Mouse (Mus musculus) c-Kit-positive CD71-positive TER-119-positive erythroid progenitor cells, embryonic 14.5 days (primary cell): ENCODE data around the gene Tnrc6b.

Source experiments
- DNase-seq: peaks from one replicate; pipeline ENCODE4 v3.0.0-alpha.2; 2013; ENCODE audit warnings: low spot score

The Tnrc6b gene

DNA sequence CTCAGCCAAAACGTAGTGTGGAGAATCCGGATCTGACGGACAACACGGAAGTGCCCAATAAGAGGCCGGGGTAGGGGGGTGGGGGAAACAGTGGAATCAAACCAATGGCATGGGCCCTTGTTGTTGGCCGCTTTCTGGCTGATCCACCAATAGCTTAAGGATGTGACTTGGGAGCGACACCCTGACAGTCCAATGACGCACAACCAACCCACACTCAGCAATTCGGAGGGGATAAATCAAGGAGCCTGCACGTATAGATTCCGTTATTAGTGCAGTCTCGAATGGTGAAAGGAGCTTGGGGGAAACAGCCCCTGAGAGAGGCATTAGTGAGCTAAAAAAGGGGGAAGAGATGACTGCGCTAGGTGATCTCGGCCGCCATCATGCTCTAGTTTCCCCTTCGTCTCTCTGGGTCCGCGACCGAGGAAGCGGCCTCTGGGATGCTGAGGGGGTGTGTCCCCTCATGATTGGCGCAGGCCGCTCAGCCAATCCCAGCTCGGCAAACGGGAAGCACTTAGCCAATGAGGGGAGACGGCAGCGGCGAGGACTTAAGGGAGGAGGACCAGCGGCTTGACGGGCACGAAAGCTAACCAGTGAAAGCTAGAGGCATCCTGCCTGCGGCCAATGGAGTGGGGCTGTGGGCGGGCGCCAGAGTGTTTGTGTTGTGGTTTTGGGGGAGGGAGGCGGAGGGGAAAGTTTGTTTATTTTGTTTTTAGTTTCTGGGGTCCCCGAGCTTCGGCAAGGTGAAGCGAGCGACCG is at the start of gene Tnrc6b:
Gene Tnrc6b, plus strand, starts transcription at position 706 of the 756 bp plus-strand sequence.
- DNase-seq = peak; percentile 99

DNA sequence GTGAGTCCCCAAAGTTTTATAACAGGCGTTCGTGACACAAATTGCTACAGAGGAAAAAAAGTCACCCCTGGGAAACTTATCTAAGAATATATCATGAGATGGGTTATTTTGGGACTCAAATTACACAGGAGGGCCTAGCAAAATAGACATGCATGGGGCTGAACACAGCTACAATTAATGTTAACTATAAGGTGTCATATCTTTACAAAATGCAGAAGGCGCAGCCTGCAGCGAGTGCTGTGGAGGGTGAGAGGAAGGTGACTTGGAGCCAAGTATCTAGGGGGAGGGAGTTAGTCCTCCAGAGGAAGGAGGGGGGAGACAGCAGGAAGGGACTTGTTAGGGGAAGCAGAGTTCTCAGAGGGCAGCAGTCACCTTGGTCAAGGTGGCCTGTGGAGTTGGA is 46.7 kb upstream of the Tnrc6b start:
- DNase-seq = no peak

DNA sequence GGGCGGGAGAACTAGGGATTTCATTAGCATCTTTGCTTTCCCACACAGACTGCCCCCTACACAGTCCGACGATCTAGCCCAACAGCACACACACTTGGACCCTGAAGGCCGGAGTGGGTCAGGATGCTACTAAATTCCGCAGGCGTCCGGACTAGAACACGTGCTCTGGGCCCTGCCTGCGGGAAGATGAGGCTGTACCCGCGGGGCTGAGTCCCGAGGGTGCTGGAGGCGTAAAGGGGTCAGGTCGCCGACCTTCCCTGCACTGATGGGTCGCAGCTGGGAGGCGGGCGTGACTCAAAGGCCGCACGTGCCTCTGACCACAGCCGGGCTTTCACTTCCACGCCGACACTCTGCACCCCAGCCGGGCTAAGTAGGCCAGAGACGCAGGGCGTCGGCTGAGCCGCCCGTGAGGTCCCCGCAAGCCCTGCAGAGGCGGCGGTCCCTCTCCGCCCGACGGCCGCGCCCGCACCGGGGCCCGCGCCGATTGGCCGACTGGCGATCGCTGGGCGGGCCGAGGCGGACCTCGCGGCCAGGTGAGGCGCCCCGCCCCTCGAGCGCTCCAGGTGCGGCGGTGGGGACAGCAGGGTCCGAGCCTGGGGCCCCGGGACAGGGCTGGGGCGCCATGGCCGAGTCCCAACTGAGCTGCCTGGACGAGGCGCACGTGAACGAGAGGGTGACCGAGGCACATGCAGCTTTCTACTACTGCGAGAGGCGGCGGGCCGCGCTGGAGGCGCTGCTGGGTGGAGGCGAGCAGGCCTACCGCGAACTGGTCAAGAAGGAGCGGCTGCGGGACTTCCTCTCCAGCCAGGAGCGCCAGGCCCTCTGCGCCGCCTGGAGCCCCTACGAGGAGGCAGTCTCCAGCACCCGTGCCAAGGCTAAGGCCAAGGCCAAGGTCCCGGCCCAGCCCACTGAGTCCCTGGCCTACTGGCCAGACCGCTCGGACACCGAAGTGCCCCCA is 39.5 kb upstream of the Tnrc6b start, which contains the start of gene Fam83f:
Gene Fam83f, plus strand, starts transcription at position 553 of the 958 bp plus-strand sequence.
- no peak for DNase-seq

DNA sequence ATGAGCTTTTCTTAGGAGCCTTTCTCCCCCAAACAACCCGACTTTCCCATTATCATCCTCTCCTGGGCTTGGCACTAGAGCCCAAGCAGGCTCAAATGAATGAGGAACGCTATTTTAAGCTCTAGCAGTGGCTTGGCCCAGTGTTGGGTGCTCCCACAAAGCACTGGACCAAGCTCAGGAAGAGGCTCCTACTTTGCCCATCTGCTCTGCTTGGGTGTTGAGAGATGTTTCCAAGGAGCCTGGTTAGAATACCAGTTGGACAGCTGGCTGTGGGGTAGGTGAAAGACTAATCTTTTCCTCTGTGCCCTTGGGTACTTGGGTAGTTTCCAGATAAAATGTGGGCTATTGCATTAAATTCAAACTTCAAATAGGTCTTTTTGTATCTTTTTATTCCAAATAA is 38.3 kb upstream of the Tnrc6b start:
- DNase-seq = no peak

DNA sequence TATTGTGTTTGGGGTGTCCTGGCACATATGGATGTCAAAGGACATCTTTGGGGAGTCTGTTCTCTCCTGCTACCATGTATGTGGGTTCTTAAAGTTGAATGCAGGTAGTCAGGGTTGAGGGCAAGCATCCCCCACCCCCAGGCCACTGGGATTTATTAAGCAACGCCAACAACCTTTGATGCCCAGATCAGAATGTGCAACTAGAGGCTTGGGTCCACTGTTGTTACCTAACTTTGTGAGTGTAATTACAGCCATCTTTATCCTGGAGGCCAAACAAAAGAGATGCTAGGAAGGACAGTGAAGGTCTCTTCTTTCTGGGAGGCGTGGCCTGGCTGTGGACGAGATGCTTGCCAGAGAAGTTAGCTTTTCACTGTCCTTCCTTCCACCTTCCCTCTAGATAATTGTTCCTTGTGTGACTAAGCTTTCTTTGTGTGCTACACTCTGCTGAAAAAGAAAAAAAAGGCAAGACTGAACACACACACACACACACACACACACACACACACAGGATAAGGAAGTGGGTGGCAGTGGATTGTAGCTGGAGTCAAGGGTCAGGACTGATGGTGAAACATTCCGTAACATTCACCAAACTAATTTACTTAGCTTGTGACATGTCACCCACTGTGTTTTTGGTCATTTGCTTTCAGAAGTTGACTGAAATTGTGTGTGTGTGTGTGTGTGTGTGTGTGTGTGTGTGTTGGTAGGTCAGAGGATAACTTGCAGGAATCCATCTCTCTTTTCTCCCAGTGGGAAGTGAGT is 37.6 kb upstream of the Tnrc6b start:
- DNase-seq = no peak

DNA sequence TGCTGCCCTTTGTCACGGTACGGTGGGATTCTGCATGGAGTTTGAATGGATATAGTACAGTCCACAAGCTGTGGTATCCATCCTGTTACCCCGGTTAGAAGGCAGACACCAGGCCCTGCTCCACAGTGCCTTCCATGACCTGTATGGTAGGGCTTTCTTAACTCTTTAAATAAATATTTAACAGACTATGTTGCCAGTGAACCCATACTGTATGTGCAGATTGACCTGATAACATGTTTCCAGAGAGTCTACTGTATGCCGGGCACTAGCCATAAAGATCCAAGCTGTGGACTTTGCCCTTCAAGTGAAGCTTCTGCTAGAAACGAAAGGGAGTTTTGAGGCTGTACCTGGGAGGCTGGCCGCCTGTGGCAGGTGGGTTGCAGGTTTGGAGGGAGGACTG is 36.4 kb upstream of the Tnrc6b start:
- DNase-seq = no peak

DNA sequence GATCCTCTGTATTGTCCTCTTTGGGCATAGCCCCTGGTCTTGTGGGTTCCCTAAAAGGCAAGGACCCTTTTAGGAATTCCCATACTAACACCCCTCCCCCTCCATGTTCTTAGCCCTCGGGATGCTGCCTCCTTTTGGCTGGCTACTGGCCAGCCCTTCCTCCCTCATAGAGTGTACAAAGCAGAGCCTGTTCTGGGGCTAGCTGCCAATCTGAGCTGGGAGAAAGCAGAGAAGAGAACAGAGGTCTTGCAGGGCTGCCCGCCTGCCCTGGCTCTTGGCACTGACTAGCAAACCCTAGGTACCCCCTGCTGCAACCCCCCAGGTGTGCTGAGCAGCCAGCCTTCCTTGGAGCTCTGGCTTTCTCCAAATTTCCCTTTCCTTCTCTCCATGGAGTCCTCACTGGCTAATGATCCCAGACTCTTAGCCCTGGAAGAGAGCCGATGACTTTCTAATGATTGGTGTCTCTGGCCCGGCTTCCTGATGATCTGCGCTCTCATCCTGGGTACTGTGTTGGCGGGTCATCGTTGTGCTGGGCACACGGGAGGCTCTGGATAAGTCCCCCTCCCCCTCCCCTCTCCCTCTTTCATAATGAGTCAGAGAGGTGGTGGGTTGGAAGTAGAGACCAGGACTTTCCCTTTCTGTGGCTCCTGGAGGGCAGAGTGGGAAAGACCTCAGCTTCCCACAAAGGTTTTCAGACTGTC is 31.4 kb upstream of the Tnrc6b start:
- no peak for DNase-seq

DNA sequence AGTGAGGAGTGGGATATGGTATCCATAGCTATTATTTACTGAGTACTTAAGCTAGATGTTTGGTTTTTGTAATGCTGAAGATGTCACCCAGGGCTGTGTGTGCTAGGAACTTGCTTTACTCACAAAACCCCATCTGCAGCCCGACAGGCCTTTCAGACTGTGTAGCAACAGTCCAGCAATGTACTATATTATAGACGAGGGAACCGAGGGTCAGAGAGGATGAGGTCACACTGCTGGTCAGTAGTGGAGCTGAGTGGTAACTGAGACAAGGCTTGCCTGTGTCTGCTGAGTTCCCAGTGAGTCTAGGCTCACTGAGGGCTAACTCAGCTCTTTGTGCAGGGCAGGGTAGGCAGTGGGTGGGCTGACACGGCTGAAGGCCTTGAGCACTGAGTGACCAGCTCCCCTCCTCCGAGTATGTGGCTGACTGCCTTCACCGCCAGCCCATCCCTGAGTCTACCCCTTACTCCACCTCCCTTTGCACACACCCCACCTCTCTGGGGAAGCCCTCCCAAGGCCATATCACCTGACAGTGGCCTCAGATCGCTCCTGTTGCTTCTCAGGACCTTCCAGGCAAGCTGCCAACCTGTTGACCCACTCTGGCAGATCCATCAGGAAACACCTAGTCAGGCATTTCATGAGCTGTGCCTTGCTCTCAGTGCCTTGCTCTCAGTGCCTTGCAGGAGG is 30.6 kb upstream of the Tnrc6b start:
- no peak for DNase-seq

DNA sequence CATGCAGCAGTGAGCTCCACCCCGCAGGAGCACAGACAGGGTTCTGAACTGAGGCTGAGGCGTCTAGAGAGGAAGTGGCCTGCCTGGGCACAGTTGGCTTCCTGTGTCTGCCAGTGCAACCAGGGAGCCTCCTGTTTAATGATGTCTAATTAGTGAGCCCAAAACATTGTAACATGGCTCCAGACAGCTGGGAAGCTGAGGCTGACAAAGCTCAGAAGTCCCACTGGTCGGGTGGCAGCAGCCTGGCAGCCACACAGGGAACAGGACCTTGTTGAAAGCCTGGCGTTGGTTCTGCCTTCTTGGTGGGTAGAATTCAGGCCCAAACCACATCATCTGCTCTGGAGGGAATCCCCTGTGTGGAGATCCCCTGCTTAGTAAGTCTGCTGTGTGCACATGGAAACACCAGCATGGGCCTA is 29.6 kb upstream of the Tnrc6b start:
- no peak for DNase-seq

DNA sequence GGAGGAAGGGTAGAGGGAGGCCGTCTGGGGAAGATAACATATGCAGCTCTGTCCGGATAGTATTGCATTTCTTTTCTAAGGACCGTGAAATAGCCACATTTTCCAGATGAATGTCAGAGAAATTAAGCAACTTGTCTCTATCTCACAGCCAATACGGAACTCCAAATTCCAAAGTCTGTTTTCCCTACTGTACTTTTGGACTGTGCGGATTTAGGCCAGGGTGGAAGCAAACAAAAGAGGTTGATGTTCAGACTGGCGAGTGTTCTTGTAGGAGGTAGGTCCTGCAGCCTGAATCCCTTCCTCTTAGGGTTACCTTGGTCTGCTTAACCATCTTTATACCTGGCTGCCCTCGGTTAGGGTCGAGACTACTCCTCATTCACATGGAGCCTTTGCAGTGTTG is 28.8 kb upstream of the Tnrc6b start:
- no peak for DNase-seq

DNA sequence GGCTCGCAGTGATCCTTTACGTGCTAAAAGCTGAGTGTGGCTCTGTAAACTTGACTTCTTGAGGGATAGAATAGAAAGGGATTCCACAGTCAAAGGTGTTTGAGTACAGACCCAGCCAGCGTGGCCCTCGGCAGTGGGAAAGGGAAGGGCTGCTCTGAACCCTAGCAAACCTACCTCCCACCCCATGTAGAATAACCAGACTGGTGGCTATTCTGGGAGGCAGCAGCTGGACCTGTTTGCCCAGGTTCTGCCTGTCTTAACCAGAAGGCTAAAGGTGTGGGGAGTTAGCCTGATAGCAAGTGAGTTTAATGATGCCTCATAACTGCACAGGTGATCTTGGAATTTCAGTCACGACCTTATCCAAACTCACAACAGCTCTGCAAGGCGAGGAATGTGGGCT is 28.0 kb upstream of the Tnrc6b start:
- DNase-seq = no peak

DNA sequence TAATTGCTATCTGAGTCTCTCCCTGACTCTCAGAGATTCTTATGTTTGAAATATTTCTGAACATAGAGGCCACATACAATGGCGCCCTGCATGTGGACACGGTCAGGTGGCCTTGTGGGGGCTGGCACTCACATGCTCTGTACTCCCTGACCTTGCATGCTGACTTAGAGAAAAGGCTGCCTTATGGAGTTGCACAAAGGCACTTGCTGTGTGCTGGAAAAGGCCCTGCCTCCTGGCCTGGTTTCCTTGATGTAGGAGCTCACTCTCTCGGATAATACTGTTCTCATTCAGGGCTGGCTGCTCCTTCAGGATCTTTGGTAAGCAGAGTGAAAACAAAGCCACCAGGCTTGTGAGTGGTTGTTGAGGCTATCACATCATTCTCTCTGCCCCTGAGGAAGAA is 27.1 kb upstream of the Tnrc6b start:
- no peak for DNase-seq

DNA sequence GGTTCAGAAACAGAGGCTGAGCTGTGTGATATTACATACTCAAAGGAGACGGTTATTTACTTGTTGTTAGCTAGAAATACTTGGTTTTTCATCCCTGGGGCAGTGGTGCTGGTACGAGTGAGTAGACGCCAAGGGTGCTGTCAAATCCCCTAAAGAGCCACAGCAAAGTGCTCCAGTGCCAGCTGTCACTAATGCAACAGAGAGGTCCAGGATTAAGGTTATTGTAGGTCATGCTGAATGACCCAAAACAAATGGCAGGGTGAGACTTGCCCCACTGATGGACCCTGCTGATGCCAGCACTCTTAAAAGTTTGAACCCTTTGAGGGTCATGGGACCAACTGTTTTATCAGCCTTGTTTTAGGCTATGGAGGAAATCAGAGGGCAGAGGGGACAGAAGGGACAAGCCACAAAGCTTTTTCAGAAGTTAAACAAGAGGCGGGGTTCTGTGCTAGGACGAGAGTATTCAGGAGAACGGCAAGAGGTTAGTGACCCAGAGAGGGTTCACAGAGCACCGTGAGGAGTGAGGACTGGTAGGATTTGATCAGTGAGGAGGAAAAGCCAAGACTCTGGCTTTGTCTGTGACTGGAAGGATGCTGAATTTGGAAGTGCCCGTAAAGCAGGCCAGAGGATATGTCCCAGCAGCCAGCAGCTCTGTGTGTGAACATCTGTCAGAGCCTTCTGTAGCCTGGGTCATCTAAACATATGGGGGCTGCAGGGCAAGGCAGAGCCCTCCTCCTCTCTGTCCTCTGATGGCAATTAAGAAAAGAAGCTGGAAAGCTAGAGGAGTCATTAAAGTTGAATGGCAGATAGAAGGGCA is 26.1 kb upstream of the Tnrc6b start:
- DNase-seq = no peak

DNA sequence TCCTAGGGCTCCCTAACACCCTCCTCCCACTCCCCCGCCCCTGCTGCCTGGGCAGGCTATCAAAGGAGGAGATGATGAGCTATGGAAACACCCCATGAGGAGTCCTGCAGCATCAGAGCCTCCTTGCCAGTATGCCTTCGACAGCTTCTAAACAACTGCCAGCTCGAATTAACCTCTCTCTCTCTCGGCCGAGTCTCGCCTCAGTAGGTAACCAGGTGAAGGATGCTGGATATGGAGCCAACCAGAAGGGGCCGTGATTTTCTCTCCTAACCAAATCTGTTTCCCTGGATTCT is 25.6 kb upstream of the Tnrc6b start:
- DNase-seq = no peak

DNA sequence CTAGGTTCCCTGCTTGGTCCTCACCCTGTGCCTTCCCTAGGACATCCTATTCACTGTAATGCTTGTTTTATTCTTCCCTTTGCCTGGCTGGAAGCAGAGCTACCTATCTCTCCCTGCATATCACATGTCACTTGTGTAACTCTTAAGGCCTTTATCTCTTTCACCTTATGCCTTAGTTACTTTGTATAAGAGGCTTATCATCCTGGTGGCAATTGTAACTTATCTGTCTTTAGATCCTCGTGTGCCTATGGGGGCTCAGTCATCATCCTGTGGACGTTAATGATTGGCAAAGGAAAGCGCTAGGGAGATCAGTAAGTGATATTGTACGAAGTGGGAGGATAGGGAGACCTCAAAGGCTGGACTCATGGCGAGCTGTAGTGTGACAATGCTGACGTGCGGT is 22.6 kb upstream of the Tnrc6b start:
- DNase-seq = no peak

DNA sequence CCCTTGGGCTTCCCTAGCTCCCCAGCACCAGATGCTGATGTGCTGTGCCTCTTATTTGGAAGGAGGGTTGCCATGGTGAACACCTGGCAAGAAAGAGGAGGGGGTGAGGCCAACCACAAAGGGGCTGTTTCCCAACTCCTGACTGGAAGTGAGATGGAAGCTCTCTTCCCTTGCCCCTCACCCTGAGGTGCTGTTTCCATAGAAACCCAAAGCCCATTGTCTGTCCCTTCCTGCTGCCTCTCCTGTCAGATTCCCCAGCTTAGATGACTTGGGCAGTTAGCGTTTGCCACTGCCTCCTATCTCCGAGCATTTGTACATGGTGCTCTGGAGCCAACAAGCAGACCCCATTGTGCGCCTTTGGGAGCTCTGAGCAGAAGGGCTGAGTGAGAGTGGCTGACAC is 17.6 kb upstream of the Tnrc6b start:
- DNase-seq = no peak

DNA sequence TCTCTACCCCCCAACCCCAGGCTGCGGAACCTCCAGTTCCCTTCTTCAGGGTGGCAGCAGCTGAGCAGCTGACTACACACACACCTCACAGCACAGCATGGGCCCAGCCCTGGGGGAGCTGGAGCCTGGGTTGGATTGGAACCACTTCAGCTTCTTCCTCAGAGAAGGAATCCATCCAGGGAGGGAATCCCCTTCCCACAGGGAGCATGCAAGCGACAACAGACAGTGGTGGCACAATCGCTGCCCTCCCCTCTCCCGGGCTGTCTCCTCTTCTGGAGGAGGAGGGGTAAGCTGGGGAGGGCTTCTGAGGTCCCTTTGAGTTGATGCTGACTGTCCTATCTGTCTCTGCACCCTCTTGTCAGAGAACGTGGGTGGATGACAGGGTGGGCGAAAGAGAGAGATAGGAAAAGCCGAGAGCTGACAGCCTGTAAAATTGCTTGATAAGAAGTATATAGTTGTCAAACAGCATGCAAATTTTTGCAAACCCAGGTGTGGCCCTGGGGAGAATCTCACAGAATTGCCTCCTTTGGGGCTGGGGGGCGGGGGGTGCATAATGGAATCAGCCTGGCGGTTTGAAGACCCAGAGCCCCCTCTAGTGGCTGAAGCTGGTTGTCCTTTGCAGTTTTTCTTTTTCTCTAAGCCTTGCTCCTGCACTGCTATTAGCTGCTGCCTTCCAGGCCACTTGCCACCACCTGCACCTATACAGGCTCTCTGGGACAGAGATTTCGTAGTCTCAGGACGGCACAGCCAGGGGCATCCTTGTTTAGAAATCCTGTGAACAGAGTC is 16.8 kb upstream of the Tnrc6b start:
- DNase-seq = peak; percentile 47

DNA sequence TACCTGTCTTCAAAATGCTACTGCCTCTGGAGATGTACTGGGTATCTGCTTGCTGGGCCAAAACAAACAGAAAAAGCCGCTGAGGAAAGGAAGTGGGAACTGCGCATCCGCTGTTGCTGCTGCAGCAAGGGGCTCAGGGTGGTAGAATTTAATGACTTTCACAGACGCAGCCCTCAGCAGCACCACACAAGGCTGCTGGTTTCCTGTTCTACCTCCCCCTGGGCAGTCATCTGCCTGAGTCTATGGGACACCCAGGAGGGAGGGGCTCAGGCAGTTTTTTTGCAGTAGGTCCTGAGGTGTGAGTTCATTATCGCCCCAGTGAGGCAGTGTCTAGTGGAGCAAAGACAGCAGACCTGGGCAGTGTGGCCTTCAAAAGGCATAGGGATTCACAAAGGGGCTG is 13.5 kb upstream of the Tnrc6b start:
- no peak for DNase-seq

DNA sequence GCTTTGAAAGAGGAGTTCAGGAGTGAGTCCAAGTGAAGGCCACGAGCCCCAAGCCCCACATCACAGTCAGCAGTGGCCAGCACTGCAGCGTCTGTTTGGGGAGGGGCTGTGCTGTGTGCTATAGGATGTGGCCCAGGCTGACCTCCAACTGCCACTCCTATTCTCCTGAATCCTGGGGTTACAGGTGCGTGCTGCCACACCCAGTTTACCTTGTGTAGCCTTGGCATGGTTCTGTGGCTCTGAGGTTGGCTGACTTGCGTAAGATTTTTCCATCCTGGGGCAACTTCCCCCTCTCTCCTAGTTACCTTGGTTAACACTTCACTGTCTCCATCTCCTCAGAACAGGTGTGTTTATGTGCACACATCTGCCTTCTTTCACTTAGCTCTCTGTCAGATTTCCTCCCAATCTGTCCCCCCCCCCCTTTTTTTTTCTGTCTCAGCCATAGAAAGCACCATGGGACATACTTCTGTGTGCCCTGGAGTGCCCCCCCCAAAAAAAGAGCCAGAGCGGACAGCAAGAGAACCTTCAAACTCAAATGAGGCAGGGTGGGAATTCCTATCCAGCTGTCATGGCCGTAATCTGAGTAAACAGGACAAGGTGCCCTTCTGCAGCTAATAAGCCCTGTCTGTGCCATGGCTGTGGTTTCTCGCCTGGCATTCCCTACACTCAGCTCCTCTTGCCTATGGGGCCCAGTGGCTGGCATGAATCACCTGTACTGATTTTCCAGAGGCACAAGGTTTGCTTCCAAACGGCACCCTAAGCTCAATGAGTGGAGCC is 9.4 kb upstream of the Tnrc6b start:
- no peak for DNase-seq
